Mouse (Mus musculus) gastrocnemius, postnatal 14 days (tissue): Measurements from ENCODE around the gene Prdm1. TPM values are rescaled to one million over a fixed set of nuclear protein-coding genes. Genes with fewer than 3 reads are reported as not detected.

Experiments
- DNase-seq: peaks from one replicate; pipeline ENCODE4 v3.0.0; 2021; ENCODE audit warnings: mixed read lengths
- intact Hi-C: fragments of 180-260 bp; cut with DNase I; formaldehyde crosslinking; loops from one replicate; pipeline ENCODE4 v1.15.1; 2025; ENCODE audit warnings: low total_unique reads
- total RNA-seq, 2 experiments: library from RNA; stranded (reverse); gene quantifications; 2 replicates each; pipeline ENCODE4 v1.2.3; 2021

The Prdm1 gene
- total RNA-seq, 2 experiments from 2014 or later, result 0.89 to 1.8 TPM

GRCm38 (mm10) chr10:44499897-44500519 is 28.3 kb downstream of the Prdm1 start:
- no peak for DNase-seq
- intact Hi-C loops, result no loop called here

GRCm38 (mm10) chr10:44493818-44494492 is 34.3 kb downstream of the Prdm1 start:
- intact Hi-C loops, result no loop called here
- no peak for DNase-seq

- DNase-seq, result no peak
- intact Hi-C loops, result no loop called here
Observed at GRCm38 (mm10) chr10:44492815-44493525, 35.3 kb downstream of the Prdm1 start.

GRCm38 (mm10) chr10:44490899-44491422 is 37.3 kb downstream of the Prdm1 start:
- intact Hi-C loops, result no loop called here
- no peak for DNase-seq

GRCm38 (mm10) chr10:44487132-44487531 is 41.2 kb downstream of the Prdm1 start:
- intact Hi-C loops, result no loop called here
- no peak for DNase-seq

GRCm38 (mm10) chr10:44484077-44484476 is 44.2 kb downstream of the Prdm1 start:
- intact Hi-C loops, result no loop called here
- no peak for DNase-seq

GRCm38 (mm10) chr10:44483116-44483515 is 45.2 kb downstream of the Prdm1 start:
- intact Hi-C loops, result no loop called here
- DNase-seq, result no peak

GRCm38 (mm10) chr10:44481379-44481778 is 46.9 kb downstream of the Prdm1 start:
- intact Hi-C loops, result no loop called here
- DNase-seq, result no peak

- intact Hi-C loops, result no loop called here
- no peak for DNase-seq
Observed at GRCm38 (mm10) chr10:44479286-44479685, 49.0 kb downstream of the Prdm1 start.

- intact Hi-C loops, result no loop called here
- DNase-seq, result no peak
Observed at GRCm38 (mm10) chr10:44478091-44478490, 50.2 kb downstream of the Prdm1 start.

GRCm38 (mm10) chr10:44477240-44477639 is 51.1 kb downstream of the Prdm1 start:
- intact Hi-C loops, result no loop called here
- DNase-seq, result no peak

- intact Hi-C loops, result no loop called here
- DNase-seq, result no peak
Observed at GRCm38 (mm10) chr10:44476523-44476922, 51.8 kb downstream of the Prdm1 start.

GRCm38 (mm10) chr10:44475376-44475775 is 52.9 kb downstream of the Prdm1 start:
- intact Hi-C loops, result no loop called here
- no peak for DNase-seq

GRCm38 (mm10) chr10:44474256-44474655 is 54.0 kb downstream of the Prdm1 start:
- intact Hi-C loops, result no loop called here
- DNase-seq, result no peak

- DNase-seq, result no peak
- intact Hi-C loops, result no loop called here
Observed at GRCm38 (mm10) chr10:44465618-44466017, 62.7 kb downstream of the Prdm1 start.

- intact Hi-C loops, result loop anchor here (5.0 kb wide), 1 partner anchor 538 kb away; no protein-coding TSS in a partner anchor
- DNase-seq, result no peak
Observed at GRCm38 (mm10) chr10:44464563-44464962, 63.7 kb downstream of the Prdm1 start.

GRCm38 (mm10) chr10:44463856-44464255 is 64.4 kb downstream of the Prdm1 start:
- DNase-seq, result no peak
- intact Hi-C loops, result loop anchor here (5.0 kb wide), 1 partner anchor 538 kb away; no protein-coding TSS in a partner anchor

GRCm38 (mm10) chr10:44462351-44462750 is 66.0 kb downstream of the Prdm1 start:
- intact Hi-C loops, result loop anchor here (5.0 kb wide), 1 partner anchor 540 kb away; no protein-coding TSS in a partner anchor

GRCm38 (mm10) chr10:44461063-44461462 is 67.2 kb downstream of the Prdm1 start:
- DNase-seq, result no peak
- intact Hi-C loops, result loop anchor here (5.0 kb wide), 1 partner anchor 541 kb away; no protein-coding TSS in a partner anchor

More at GRCm38 (mm10) chr10:44462351-44462750, 66.0 kb downstream of the Prdm1 start:
- DNase-seq, result no peak
